Mouse (Mus musculus) cerebellum, postnatal 36 days (tissue): Measurements from ENCODE around the gene Palm3.
"Not testable (repeated sequence)": the region's sequence is repeated elsewhere in the genome, so short reads cannot be mapped to it uniquely, and the experiment has no call there.

Source experiments
- DNase-seq, 2 experiments: peaks; one replicate each; pipeline ENCODE4 v3.0.0; 2021 to 2022; ENCODE audit warnings: mixed read lengths in 2 of 2

The Palm3 gene

DNA sequence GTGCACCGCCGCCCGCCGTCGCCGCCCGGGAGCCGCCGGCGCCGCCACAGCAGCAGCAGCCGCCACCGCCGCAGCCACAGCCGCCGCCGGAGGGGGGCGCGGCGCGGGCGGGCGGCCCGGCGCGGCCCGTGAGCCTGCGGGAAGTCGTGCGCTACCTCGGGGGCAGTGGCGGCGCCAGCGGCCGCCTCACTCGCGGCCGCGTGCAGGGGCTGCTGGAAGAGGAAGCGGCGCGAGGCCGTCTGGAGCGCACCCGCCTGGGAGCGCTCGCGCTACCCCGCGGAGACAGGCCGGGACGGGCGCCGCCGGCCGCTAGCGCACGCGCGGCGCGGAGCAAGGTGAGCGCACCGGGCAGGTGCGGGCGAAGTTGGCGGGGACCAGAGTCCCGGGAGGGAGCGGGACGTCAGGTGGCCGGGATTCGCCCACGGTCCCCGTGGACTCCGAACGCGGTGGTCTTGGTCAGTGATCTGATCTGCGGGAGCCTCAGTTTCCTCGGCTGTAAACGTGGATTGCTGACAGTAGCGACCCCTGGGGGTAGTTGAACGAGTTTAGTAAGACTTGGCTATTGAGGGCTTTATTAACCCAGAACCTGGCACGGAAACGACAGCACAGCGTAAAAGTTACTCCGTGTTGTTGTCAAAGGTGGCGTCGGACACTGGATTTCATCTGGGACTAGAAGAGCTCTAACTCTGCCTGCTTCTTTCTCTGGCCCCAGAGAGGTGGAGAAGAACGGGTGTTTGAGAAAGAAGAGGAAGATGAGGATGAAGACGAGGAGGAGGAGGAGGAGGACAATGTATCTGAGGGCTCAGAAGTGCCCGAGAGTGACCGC is 22.8 kb upstream of the Palm3 start:
- DNase-seq: peak in 1 of 2 experiments; percentile 51

GRCm38 (mm10) chr8:83999057-83999705 is 22.1 kb upstream of the Palm3 start:
- DNase-seq: no peak

- DNase-seq: no peak
Observed at GRCm38 (mm10) chr8:83999825-84000224, 21.4 kb upstream of the Palm3 start.

GRCm38 (mm10) chr8:84001281-84002000 is 19.8 kb upstream of the Palm3 start, which contains the start of gene 1700067K01Rik:
Gene 1700067K01Rik (plus strand): TSS chr8:84001502.
- no peak for DNase-seq

GRCm38 (mm10) chr8:84002957-84003611 is 18.2 kb upstream of the Palm3 start:
- DNase-seq: no peak

GRCm38 (mm10) chr8:84003612-84004246 is 17.5 kb upstream of the Palm3 start:
- DNase-seq: no peak

- peak; percentile 90 to 93 for DNase-seq
Observed at GRCm38 (mm10) chr8:84004533-84005201, 16.6 kb upstream of the Palm3 start.

GRCm38 (mm10) chr8:84005502-84005901 is 15.8 kb upstream of the Palm3 start:
- DNase-seq: not testable (repeated sequence)

GRCm38 (mm10) chr8:84008362-84008761 is 12.9 kb upstream of the Palm3 start:
- DNase-seq: no peak

DNA sequence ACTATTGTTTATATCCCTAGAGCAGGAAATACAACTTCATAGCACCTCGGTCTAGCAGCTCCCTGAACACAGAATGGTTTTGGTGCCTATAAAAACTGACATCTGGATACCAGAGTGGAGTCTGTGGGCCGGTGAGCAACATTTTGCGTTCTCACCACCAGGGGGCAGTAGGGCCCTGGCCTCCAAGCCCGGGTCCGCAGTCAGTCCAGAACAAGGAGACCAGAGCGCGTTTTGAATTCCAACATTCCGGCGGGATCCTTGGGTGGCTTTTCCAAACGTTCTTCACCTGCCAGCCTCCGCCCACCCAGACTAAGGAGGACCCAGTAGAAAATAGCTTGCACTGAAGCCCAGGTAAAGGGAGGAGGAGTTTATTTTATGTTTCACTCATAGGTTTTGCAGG is 11.4 kb upstream of the Palm3 start:
- peak; percentile 85 to 90 for DNase-seq

DNA sequence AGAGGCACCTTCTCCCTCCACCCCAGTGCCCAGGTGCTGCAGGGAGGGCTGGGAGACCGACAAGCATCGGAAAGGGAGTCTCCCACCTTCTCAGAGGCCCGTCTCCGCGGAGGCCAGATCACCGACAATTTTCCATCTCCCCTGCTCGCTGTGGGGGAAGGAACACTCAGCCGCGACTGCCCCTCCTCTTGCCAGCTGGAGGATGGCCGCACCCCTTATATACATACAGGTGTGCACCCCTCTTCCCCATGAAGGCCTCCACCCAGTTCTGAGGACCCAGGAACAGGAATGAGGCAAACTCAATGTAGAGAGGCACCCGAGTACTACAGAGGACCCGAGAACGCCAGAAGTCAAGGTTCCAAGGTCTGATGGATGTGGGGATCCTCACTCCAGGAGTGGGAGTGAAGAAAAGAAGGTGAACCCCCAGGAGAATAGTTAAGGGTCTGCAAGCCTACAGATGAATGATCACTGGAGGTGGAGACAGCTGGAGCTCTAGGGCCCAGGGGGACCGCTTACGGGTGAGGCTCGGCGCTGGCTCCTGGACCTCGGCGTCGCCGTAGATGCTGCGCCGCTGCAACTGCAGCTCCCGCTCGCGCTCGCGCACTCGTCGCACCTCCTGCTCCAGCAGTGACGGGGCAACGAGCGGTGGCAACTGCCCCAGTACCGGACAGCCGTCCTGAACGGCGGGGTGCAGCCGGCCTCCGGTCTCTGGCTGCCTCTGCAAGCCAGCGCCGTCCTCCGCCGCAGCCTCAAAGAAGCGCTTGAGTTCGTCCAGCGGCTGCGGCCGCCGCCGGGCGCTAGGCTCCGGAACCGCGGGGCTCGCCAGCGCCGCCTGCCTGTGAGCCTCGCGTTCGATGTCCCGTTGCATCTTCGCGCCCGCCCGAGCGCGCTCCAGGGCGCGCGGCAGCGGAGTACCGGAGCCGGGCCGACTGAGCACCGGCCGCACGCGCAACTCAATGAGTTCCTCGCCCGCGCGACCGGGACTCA is 10.4 kb upstream of the Palm3 start:
- peak; percentile 75 to 79 for DNase-seq

DNA sequence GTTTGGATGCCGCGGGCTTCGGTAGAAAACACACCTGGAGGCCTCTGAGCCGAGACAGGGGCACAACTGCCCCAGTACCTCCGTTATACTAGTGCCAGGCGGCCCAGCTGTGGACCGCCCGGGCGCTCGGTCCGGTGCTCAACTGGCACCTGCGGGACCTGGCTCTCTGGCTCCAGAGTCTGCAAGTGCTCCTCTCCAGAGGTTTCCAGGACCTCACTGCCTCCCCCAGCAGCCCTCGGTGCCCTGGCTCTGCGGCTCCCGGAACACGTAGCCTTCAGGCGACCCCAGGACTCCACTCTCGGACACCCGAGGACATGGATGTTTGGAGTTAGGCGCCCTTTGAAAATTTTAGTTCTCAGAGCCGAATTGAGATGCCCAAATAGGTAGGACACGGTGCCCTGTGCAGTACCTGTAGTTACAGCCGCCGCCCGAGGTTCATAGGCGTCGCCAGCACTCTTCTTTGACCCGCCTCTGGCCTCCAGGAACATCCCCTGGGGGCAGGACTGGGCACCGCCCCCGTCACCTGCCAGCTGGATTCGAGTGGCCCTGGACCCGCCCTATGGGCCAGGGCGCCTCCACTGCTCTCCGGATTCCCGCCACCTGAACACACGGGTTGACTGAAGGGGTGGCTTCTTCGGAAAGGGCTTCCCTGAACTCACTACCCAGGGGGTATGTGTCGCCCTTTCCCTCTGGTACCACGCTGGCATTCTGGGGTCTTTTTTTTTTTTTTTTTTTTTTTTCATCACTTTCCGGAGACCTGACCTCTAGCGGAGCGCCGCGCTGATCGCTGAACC is 9.4 kb upstream of the Palm3 start, which contains the start of gene 2210011C24Rik:
Gene 2210011C24Rik (minus strand): TSS at position 467 of the 794 bp plus-strand sequence.
- no peak for DNase-seq

GRCm38 (mm10) chr8:84012499-84013165 is 8.6 kb upstream of the Palm3 start:
- no peak for DNase-seq

DNA sequence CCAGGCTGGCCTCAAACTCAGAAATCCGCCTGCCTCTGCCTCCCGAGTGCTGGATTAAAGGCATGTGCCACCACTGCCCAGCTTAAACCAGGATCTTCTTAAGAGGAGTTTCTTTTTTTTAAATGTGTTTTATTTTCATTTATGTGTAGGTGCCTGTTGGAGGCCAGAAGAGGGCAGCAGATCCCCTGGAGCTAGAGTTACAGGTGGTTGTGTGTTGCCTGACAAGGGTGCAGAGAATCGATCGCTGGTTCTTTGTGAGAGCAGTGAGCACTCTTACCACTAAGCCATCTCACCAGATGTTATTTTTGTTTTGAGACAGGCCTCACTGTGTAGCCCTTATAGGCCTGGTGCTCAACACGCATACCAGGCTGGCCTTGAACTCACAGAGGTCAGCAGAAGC is 5.4 kb upstream of the Palm3 start:
- no peak for DNase-seq

DNA sequence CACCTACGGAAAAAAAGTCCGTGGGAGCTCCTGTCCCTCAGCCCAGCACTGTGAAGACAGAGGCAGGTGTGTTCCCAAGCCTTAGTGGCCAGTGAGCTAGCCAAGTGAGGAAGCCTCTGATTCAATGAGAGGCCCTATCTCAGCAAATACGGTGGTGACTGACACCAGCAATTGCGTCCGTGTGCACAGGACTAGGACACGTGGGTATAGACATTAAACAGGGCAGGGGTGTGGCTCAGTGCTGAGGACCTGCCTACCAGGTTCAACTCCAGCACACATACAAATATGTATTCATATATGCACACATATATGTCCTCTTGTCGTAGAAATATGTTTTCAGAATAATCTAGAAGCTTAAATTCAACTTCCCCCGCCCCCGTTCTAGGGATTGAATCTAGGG is 1.5 kb upstream of the Palm3 start:
- DNase-seq: no peak

GRCm38 (mm10) chr8:84021569-84021968 is 298 bp downstream of the Palm3 start:
- DNase-seq: no peak

GRCm38 (mm10) chr8:84023085-84023484 is 1.8 kb downstream of the Palm3 start:
- DNase-seq: no peak

DNA sequence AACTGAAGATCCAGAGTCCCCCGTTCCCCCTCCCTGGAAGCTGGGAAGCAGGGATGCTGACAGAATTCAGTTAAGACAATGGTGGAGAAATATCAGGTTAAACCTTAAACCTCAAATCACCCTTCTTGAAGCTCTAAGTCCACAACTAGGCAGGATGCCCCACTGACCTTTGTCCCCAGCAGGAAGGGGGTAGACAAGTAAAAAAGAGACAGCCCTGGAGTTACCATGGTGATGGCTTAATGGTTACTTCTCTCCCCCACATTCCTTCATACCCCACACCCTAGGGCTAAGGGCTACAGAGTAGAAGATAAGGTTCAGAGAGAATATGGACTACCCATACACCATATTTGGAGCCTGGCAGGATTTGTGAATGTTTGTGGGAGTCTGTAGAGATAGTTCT is 2.4 kb downstream of the Palm3 start:
- DNase-seq: no peak

DNA sequence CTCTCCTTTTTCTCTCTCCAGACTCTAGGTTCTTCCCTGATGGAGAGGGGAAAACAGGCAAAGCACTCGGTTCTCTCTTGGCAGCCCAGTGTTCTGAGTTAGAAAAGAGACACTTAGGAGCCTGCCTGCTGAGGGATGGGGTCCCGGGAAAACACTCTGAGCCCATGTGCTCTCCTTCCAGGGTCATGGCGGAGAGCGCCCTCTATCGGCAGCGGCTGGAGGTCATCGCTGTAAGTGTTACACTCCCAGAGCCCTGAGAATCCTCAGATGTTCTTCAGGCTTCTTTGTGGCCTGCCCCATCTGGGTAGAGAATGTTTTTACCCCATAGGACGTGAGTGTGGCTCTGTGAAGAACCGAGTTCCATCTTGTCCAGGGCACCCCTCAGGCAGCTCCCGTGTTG is 2.9 kb downstream of the Palm3 start:
- peak; percentile 34 to 51 for DNase-seq
